Mouse (Mus musculus) CH12.LX (cell line): ENCODE measurements at regions not wholly inside any gene's neighbourhood (a gene's known extent, or its start where the extent isn't known, plus 50 kb on each side); places are given as distances from the start of the nearest gene placed in this dataset.

Source experiments
- DNase-seq: peaks from one replicate; pipeline ENCODE4 v3.0.0-alpha.2; 2013; ENCODE audit errors: extremely low read depth
- H3K27ac ChIP-seq: 2 replicates; pipeline ENCODE4 v1.5.1; 2012; ENCODE audit warnings: low read depth, mild to moderate bottlenecking, control low read depth, moderate library complexity; ENCODE audit not compliant: insufficient read depth
- H3K27me3 ChIP-seq: replicated peaks from 2 replicates; pipeline ENCODE3; 2012; ENCODE audit warnings: inconsistent platforms
- H3K36me3 ChIP-seq, 2 experiments: replicated peaks in 1 of 2; 2 replicates each; pipeline versions ENCODE3 to v1.6.1; 2012; ENCODE audit warnings: inconsistent platforms in 1 of 2, low read length in 1 of 2, mild to moderate bottlenecking in 1 of 2, mixed read lengths in 1 of 2, moderate library complexity in 1 of 2; ENCODE audit not compliant: control insufficient read depth in 1 of 2, insufficient read depth in 1 of 2
- H3K4me1 ChIP-seq, 2 experiments: 2 replicates each; pipeline ENCODE4 v1.6.1; 2012; ENCODE audit warnings: inconsistent platforms in 1 of 2, moderate library complexity in 1 of 2; ENCODE audit not compliant: insufficient read depth in 2 of 2, control insufficient read depth in 1 of 2
- H3K4me2 ChIP-seq: 2 replicates; pipeline ENCODE4 v1.6.1; 2012; ENCODE audit warnings: low read depth, mild to moderate bottlenecking, control low read depth; ENCODE audit not compliant: poor library complexity, insufficient read depth, severe bottlenecking
- H3K4me3 ChIP-seq, 3 experiments: fragments of 150-350 bp in 1 of 3; sonication (generic) in 1 of 3; replicated peaks in 1 of 3; 2 replicates each; pipeline versions ENCODE3 to v1.5.1; 2011 to 2012; ENCODE audit warnings: low read depth in 2 of 3, low read length in 2 of 3, mild to moderate bottlenecking in 2 of 3, moderate library complexity in 2 of 3, control low read depth in 1 of 3, improper control_type of control experiment in 1 of 3, inconsistent platforms in 1 of 3, mixed read lengths in 1 of 3; ENCODE audit not compliant: poor library complexity in 1 of 3
- H3K79me2 ChIP-seq: replicated peaks from 2 replicates; pipeline ENCODE4 v1.6.1; 2012; ENCODE audit warnings: mild to moderate bottlenecking, moderate library complexity; ENCODE audit not compliant: control insufficient read depth, poor library complexity, insufficient read depth, severe bottlenecking; ENCODE audit errors: extremely low read depth
- H3K9ac ChIP-seq: 2 replicates; pipeline ENCODE4 v1.6.1; 2012; ENCODE audit warnings: low read depth, mild to moderate bottlenecking, control low read depth, moderate library complexity; ENCODE audit not compliant: insufficient read depth
- H3K9me3 ChIP-seq: replicated peaks from 2 replicates; pipeline ENCODE3; 2012; ENCODE audit warnings: low read length, inconsistent platforms, mixed read lengths
- CHD1 ChIP-seq: IDR thresholded peaks from 2 replicates; pipeline ENCODE4 v1.6.1; 2012; ENCODE audit warnings: low read depth, low read length, improper control_type of control experiment, inconsistent platforms
- CHD2 ChIP-seq: IDR thresholded peaks from 2 replicates; pipeline ENCODE4 v1.6.1; 2011; ENCODE audit warnings: low read length, improper control_type of control experiment
- E2F4 ChIP-seq: IDR thresholded peaks from 2 replicates; pipeline ENCODE4 v1.6.1; 2011; ENCODE audit warnings: low read depth, low read length, improper control_type of control experiment; ENCODE audit not compliant: insufficient replicate concordance
- ELF1 ChIP-seq: IDR thresholded peaks from 2 replicates; pipeline ENCODE4 v1.6.1; 2014; ENCODE audit warnings: low read depth, mild to moderate bottlenecking, inconsistent platforms, low read length, improper control_type of control experiment
- EP300 ChIP-seq: IDR thresholded peaks from 2 replicates; pipeline ENCODE4 v1.6.1; 2011; ENCODE audit warnings: low read length, improper control_type of control experiment
- GABPA ChIP-seq: IDR thresholded peaks from 2 replicates; pipeline ENCODE4 v1.6.1; 2012; ENCODE audit warnings: low read depth, low read length, improper control_type of control experiment, inconsistent platforms; ENCODE audit not compliant: insufficient replicate concordance
- IRF4 ChIP-seq: IDR thresholded peaks from 2 replicates; pipeline ENCODE4 v1.6.1; 2014; ENCODE audit warnings: low read depth, mild to moderate bottlenecking, inconsistent platforms, low read length, improper control_type of control experiment
- JUN ChIP-seq: IDR thresholded peaks from 2 replicates; pipeline ENCODE4 v1.6.1; 2011; ENCODE audit warnings: low read depth, mild to moderate bottlenecking, low read length, improper control_type of control experiment, moderate library complexity; ENCODE audit not compliant: insufficient read depth
- KAT2A ChIP-seq: IDR thresholded peaks from 2 replicates; pipeline ENCODE4 v1.6.1; 2012; ENCODE audit warnings: low read length, improper control_type of control experiment, inconsistent platforms; ENCODE audit not compliant: insufficient replicate concordance
- MAFK ChIP-seq: IDR thresholded peaks from 2 replicates; pipeline ENCODE4 v1.6.1; 2011; ENCODE audit warnings: low read length, improper control_type of control experiment; ENCODE audit not compliant: insufficient replicate concordance
- MEF2A ChIP-seq: IDR thresholded peaks from 2 replicates; pipeline ENCODE4 v1.6.1; 2014; ENCODE audit warnings: low read depth, mild to moderate bottlenecking, inconsistent platforms, low read length, improper control_type of control experiment, borderline replicate concordance
- MXI1 ChIP-seq: IDR thresholded peaks from 2 replicates; pipeline ENCODE4 v1.6.1; 2011; ENCODE audit warnings: mild to moderate bottlenecking, low read depth, low read length, improper control_type of control experiment
- NELFE ChIP-seq: IDR thresholded peaks from 2 replicates; pipeline ENCODE4 v1.6.1; 2011; ENCODE audit warnings: low read depth, low read length, improper control_type of control experiment
- NRF1 ChIP-seq: IDR thresholded peaks from 2 replicates; pipeline ENCODE4 v1.6.1; 2014; ENCODE audit warnings: low read depth, mild to moderate bottlenecking, inconsistent platforms, low read length, improper control_type of control experiment, moderate library complexity
- RAD21 ChIP-seq: IDR thresholded peaks from 2 replicates; pipeline ENCODE4 v1.6.1; 2011; ENCODE audit warnings: low read depth, mild to moderate bottlenecking, low read length, improper control_type of control experiment, moderate library complexity
- RCOR1 ChIP-seq: conservative IDR thresholded peaks from 2 replicates; pipeline ENCODE4 v1.6.1; 2012; ENCODE audit warnings: low read depth, mild to moderate bottlenecking, inconsistent platforms, low read length, improper control_type of control experiment
- SIN3A ChIP-seq: IDR thresholded peaks from 2 replicates; pipeline ENCODE4 v1.6.1; 2012; ENCODE audit warnings: low read length, improper control_type of control experiment, inconsistent platforms
- SMC3 ChIP-seq: IDR thresholded peaks from 2 replicates; pipeline ENCODE4 v1.6.1; 2011; ENCODE audit warnings: low read depth, low read length, improper control_type of control experiment
- TCF12 ChIP-seq: IDR thresholded peaks from 2 replicates; pipeline ENCODE4 v1.6.1; 2014; ENCODE audit warnings: low read depth, mild to moderate bottlenecking, inconsistent platforms, low read length, improper control_type of control experiment
- UBTF ChIP-seq: IDR thresholded peaks from 2 replicates; pipeline ENCODE4 v1.6.1; 2012; ENCODE audit warnings: low read depth, mild to moderate bottlenecking, inconsistent platforms, low read length, improper control_type of control experiment, moderate library complexity
- USF1 ChIP-seq: IDR thresholded peaks from 2 replicates; pipeline ENCODE4 v1.6.1; 2014; ENCODE audit warnings: low read depth, mild to moderate bottlenecking, inconsistent platforms, low read length, improper control_type of control experiment
- ZC3H11A ChIP-seq: IDR thresholded peaks from 2 replicates; pipeline ENCODE4 v1.6.1; 2012; ENCODE audit warnings: low read depth, mild to moderate bottlenecking, inconsistent platforms, low read length, improper control_type of control experiment
- ZNF384 ChIP-seq: IDR thresholded peaks from 2 replicates; pipeline ENCODE4 v1.6.1; 2012; ENCODE audit warnings: low read depth, low read length, improper control_type of control experiment, inconsistent platforms
- dilution Hi-C: fragments of 300-500 bp; cut with MboI; formaldehyde crosslinking; loops from 2 replicates; pipeline ENCODE4 v1.14.3; 2020; ENCODE audit warnings: low sequenced_read_pairs; ENCODE audit not compliant: extremely low pct_unique_long_range_greater_than_20kb, extremely low pct_ligation_motif_present
- in situ Hi-C: fragments of 300-500 bp; cut with MboI; formaldehyde crosslinking; loops from 3 replicates; pipeline ENCODE4 v1.14.3; 2019; ENCODE audit warnings: low sequenced_read_pairs, low pct_ligation_motif_present, low pct_unique_long_range_greater_than_20kb, mixed read lengths

DNA sequence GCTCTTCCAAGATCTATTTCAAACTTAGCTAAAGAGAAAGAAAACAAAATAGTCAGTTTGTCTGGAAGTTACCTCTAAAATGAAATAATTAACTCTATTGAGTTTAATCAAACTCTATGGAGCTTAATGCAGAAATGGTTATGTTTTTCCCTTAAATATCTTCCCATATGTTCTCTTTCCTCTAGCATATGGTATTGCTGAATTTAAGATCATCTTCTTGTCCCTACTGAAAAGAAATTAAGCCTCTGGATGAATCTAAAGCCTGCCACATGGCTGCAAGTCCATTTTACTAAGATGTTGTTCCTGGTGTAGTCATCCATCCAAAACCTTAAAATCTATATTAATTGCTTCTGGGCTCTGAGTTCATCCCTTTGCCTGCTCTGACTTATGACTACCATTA lies 513.0 kb upstream of the Pdzrn3 start:
- Histone ChIP-seq H3K4me3 (no peak overlapping the region), H3K4me1 (no peaks in the 10 kb centered on the region), H3K9ac (no peak overlapping the region), H3K36me3 (no peaks in the 10 kb centered on the region), H3K27me3 (no peaks in the 10 kb centered on the region), H3K4me2 (no peak overlapping the region), H3K9me3 (peaks cover 22% of the 10 kb centered on the region), H3K27ac (no peak overlapping the region), H3K79me2 (no peaks in the 10 kb centered on the region)
- in situ Hi-C loops (no loop called here), dilution Hi-C loops (no loop called here)
- DNase-seq, result no peak
- TF ChIP-seq SMC3, result no peak
- TF ChIP-seq NELFE, result no peak
- no peak for TF ChIP-seq CHD1
- no peak for TF ChIP-seq KAT2A
- no peak for TF ChIP-seq SIN3A
- TF ChIP-seq UBTF, result no peak
- TF ChIP-seq MXI1, result no peak

DNA sequence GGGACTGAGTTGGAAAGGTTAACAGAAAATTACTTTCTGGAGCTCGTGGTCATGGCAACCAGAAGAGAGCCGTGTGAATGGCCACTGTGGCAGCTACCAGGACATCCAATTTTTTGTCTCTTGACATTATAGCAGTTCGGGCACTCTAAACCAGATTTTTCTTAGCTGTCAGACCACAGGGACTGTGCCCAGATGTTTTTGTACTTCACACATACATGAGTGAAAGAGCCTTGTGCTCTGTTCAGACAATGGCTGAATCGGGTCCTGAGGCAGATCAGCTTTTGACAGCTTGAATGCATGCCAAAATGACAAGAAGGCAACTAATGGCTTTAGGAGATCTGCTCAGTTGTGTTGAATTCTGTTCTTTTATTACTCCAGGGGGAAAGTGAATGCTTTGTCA lies 505.2 kb upstream of the Pdzrn3 start:
- dilution Hi-C loops, result no loop called here
- Histone ChIP-seq H3K4me2 (no peak overlapping the region), H3K36me3 (no peaks in the 10 kb centered on the region)
- no peak for TF ChIP-seq ZNF384
- no peak for TF ChIP-seq USF1
- no peak for TF ChIP-seq ELF1
- no peak for TF ChIP-seq ZC3H11A
- no peak for TF ChIP-seq CHD2
- no peak for TF ChIP-seq MEF2A
- no peak for TF ChIP-seq SMC3
- no peak for TF ChIP-seq KAT2A
- no peak for TF ChIP-seq IRF4
- no peak for TF ChIP-seq RCOR1
- TF ChIP-seq JUN, result no peak
- no peak for TF ChIP-seq TCF12
- no peak for TF ChIP-seq NRF1
- TF ChIP-seq EP300, result no peak
- TF ChIP-seq E2F4, result no peak
- TF ChIP-seq GABPA, result no peak
- no peak for TF ChIP-seq RAD21
- no peak for TF ChIP-seq MAFK
- TF ChIP-seq, all 38 proteins: peak for 0
- H3K27me3 ChIP-seq, result no peaks in the 10 kb centered on the region
- H3K79me2 ChIP-seq, result no peaks in the 10 kb centered on the region
- H3K9me3 ChIP-seq, result peaks cover 31% of the 10 kb centered on the region
- H3K4me1 ChIP-seq, result no peaks in the 10 kb centered on the region
- in situ Hi-C loops, result no loop called here
- no peak overlapping the region for H3K4me3 ChIP-seq
- no peak overlapping the region for H3K9ac ChIP-seq
- DNase-seq, result no peak
- H3K27ac ChIP-seq, result no peak overlapping the region
